Mouse (Mus musculus): ENCODE measurements around the gene Bag6. TPM values are rescaled to one million over a fixed set of nuclear protein-coding genes. Genes with fewer than 3 reads are reported as not detected.
"Not testable (repeated sequence)": the region's sequence is repeated elsewhere in the genome, so short reads cannot be mapped to it uniquely, and the experiment has no call there.

Bag6 gene
- total RNA-seq, 2 experiments from 2014 or later = 294 to 308 TPM

- no peak for DNase-seq (ENCODE audit: low spot score in 2 of 2)
Observed at GRCm38 (mm10) chr17:35108097-35108496, 26.9 kb upstream of the Bag6 start, which contains the start of gene Ly6g5c. Gene Ly6g5c, plus strand, starts transcription at chr17:35108279.

- DNase-seq (ENCODE audit: low spot score in 2 of 2) = no peak
Observed at GRCm38 (mm10) chr17:35111774-35112173, 23.2 kb upstream of the Bag6 start.

- DNase-seq (ENCODE audit: low spot score in 2 of 2) = no peak
Observed at GRCm38 (mm10) chr17:35115046-35116019, 19.6 kb upstream of the Bag6 start, which contains the start of gene Ly6g5b. Gene Ly6g5b, minus strand, starts transcription at chr17:35115428.

- no peak for DNase-seq (ENCODE audit: low spot score in 2 of 2)
Observed at GRCm38 (mm10) chr17:35120745-35121142, 14.2 kb upstream of the Bag6 start.

- DNase-seq (ENCODE audit: low spot score in 2 of 2) = peak; percentile 93 to 98
Observed at GRCm38 (mm10) chr17:35121143-35121799, 13.7 kb upstream of the Bag6 start, which contains the start of gene Gpank1. Gene Gpank1, plus strand, starts transcription at chr17:35121455.

GRCm38 (mm10) chr17:35121871-35122303 lies 13.1 kb upstream of the Bag6 start, which contains the start of gene Csnk2b:
Gene Csnk2b, minus strand, starts transcription at chr17:35122053.
- DNase-seq (ENCODE audit: low spot score in 2 of 2) = peak; percentile 52 to 68

GRCm38 (mm10) chr17:35123287-35123686 lies 11.7 kb upstream of the Bag6 start:
- DNase-seq (ENCODE audit: low spot score in 2 of 2) = not testable (repeated sequence)

- not testable (repeated sequence) for DNase-seq (ENCODE audit: low spot score in 2 of 2)
Observed at GRCm38 (mm10) chr17:35124261-35124896, 10.6 kb upstream of the Bag6 start.

GRCm38 (mm10) chr17:35125081-35125480 lies 9.9 kb upstream of the Bag6 start:
- no peak for DNase-seq (ENCODE audit: low spot score in 2 of 2)

GRCm38 (mm10) chr17:35125578-35125977 lies 9.4 kb upstream of the Bag6 start:
- DNase-seq (ENCODE audit: low spot score in 2 of 2) = no peak

GRCm38 (mm10) chr17:35126206-35126611 lies 8.8 kb upstream of the Bag6 start, which contains the start of gene D17H6S53E:
Gene D17H6S53E, plus strand, starts transcription at chr17:35126373.
- peak; percentile 59 to 75 for DNase-seq (ENCODE audit: low spot score in 2 of 2)

- no peak for DNase-seq (ENCODE audit: low spot score in 2 of 2)
Observed at GRCm38 (mm10) chr17:35127017-35127416, 8.0 kb upstream of the Bag6 start.

GRCm38 (mm10) chr17:35128996-35129395 lies 6.0 kb upstream of the Bag6 start:
- DNase-seq (ENCODE audit: low spot score in 2 of 2) = no peak

GRCm38 (mm10) chr17:35131038-35131437 lies 3.9 kb upstream of the Bag6 start:
- DNase-seq (ENCODE audit: low spot score in 2 of 2) = no peak

- DNase-seq (ENCODE audit: low spot score in 2 of 2) = no peak
Observed at GRCm38 (mm10) chr17:35131500-35132173, 3.3 kb upstream of the Bag6 start, which contains the start of gene Apom. Gene Apom, minus strand, starts transcription at chr17:35132050.

- no peak for DNase-seq (ENCODE audit: low spot score in 2 of 2)
Observed at GRCm38 (mm10) chr17:35132174-35132560, 2.8 kb upstream of the Bag6 start.

- DNase-seq (ENCODE audit: low spot score in 2 of 2) = no peak
Observed at GRCm38 (mm10) chr17:35133517-35133916, 1.5 kb upstream of the Bag6 start.

- no peak for DNase-seq (ENCODE audit: low spot score in 2 of 2)
Observed at GRCm38 (mm10) chr17:35135591-35136320, 778 bp downstream of the Bag6 start.

GRCm38 (mm10) chr17:35139269-35139668 lies 4.3 kb downstream of the Bag6 start:
- DNase-seq (ENCODE audit: low spot score in 2 of 2) = no peak

- DNase-seq (ENCODE audit: low spot score in 2 of 2) = no peak
Observed at GRCm38 (mm10) chr17:35140490-35140996, 5.6 kb downstream of the Bag6 start.
